14 mouse cellular contexts compared by ENCODE assay signal in genomic region chr12:80877215-80878092, GRCm38 (mm10).
DNase-seq lines count a peak whose midpoint lies in the region; ATAC-seq and TF ChIP-seq lines count a peak whose summit lies in the region.
"Had no signal": no experiment of that assay in that cellular context is flagged by ENCODE, and none has a peak within 500 bp of the region (broad histone marks: within the 10 kb centered on the region; RNA-seq: fewer than 3 reads in every experiment).

No protein-coding gene starts in this region.

- peak; percentile 39 for DNase-seq in gastrocnemius, adult 2 months
- DNase-seq in gastrocnemius, postnatal 14 days, result no peak
- peak; percentile 47 for DNase-seq in kidney, adult 9 months
- peak; percentile 31 for DNase-seq in brain, embryonic 14.5 days (ENCODE audit: low read depth)
- peak; percentile 57 to 65 for DNase-seq in cerebellum, postnatal 36 days
- no peak for DNase-seq in T-cell, adult 2 months (ENCODE audit: low spot score)
- DNase-seq: forebrain, postnatal 0 days had no signal

- H3K4me1 ChIP-seq in kidney, embryonic 16.5 days (ENCODE audit: insufficient read depth, low read length), result no peaks in the 10 kb centered on the region; the same call in 1 of the 2 replicates
- H3K4me1 ChIP-seq: embryonic facial prominence, embryonic 13.5 days had no signal

- no peak for TF ChIP-seq CTCF in gastrocnemius, adult 2 months (IDR thresholded peaks at IDR 0.05)
- TF ChIP-seq CTCF in brain, embryonic 14.5 days (IDR thresholded peaks at IDR 0.05; ENCODE audit: borderline replicate concordance, extremely low read depth, insufficient read depth, insufficient read length), result no peak

- no peak for TF ChIP-seq POLR2A in brain, embryonic 14.5 days (IDR thresholded peaks at IDR 0.05; ENCODE audit: borderline replicate concordance, extremely low read depth, insufficient read depth, insufficient read length, poor library complexity, severe bottlenecking)

- H3K27me3 ChIP-seq in kidney, embryonic 16.5 days (ENCODE audit: insufficient read depth, low read length), result no peaks in the 10 kb centered on the region
- H3K27me3 ChIP-seq: embryonic facial prominence, embryonic 13.5 days; heart, embryonic 12.5 days; megakaryocyte, embryonic 14.5 days had no signal

- H3K9me3 ChIP-seq in kidney, embryonic 16.5 days (ENCODE audit: low read length), result no peaks in the 10 kb centered on the region
- H3K9me3 ChIP-seq: embryonic facial prominence, embryonic 13.5 days; heart, embryonic 12.5 days; megakaryocyte, embryonic 14.5 days had no signal

- peaks cover 18% of the 10 kb centered on the region for H3K36me3 ChIP-seq in kidney, embryonic 16.5 days (ENCODE audit: insufficient read depth, low read length)

- ATAC-seq in kidney, embryonic 16.5 days (ENCODE audit: low FRiP score, low TSS enrichment), result no peak
- no peak; the same call in 1 of the 2 replicates for ATAC-seq in megakaryocyte progenitor cell, adult 5-6 weeks (replicated peaks; ENCODE audit: poor library complexity)
- ATAC-seq: forebrain, postnatal 0 days had no signal

- peak overlapping the region; percentile 73 for H3K27ac ChIP-seq in gastrocnemius, adult 2 months
- no peak overlapping the region for H3K27ac ChIP-seq in kidney, embryonic 16.5 days (ENCODE audit: low read length)
- H3K27ac ChIP-seq: embryonic facial prominence, embryonic 13.5 days; kidney, postnatal 0 days; liver, embryonic 14.5 days had no signal

- no peak overlapping the region for H3K9ac ChIP-seq in kidney, embryonic 16.5 days (replicated peaks; ENCODE audit: low read length)
- H3K9ac ChIP-seq: embryonic facial prominence, embryonic 13.5 days; forebrain, postnatal 0 days; heart, embryonic 12.5 days; liver, embryonic 14.5 days had no signal

- H3K4me2 ChIP-seq in kidney, embryonic 16.5 days (replicated peaks; ENCODE audit: low read depth, low read length), result no peak overlapping the region
- H3K4me2 ChIP-seq: embryonic facial prominence, embryonic 13.5 days; heart, embryonic 12.5 days had no signal

- WGBS in kidney, embryonic 16.5 days, result 86% methylated on average over 7 of the region's 7 CpGs

- intact Hi-C loops in gastrocnemius, adult 2 months (cut with DNase I), result loop anchor here (5.0 kb wide), 2 partner anchors 35 to 85 kb away; partner anchors contain the start of gene Susd6
- intact Hi-C loops in gastrocnemius, postnatal 14 days (cut with DNase I; ENCODE audit: low total_unique reads), result no loop called here

- no peak overlapping the region for H3K4me3 ChIP-seq in gastrocnemius, adult 2 months
- H3K4me3 ChIP-seq in kidney, embryonic 16.5 days (ENCODE audit: low read length), result no peak overlapping the region
- H3K4me3 ChIP-seq: embryonic facial prominence, embryonic 13.5 days; heart, embryonic 12.5 days; megakaryocyte, embryonic 14.5 days had no signal

Comparison
In these comparisons a context has a peak if more than half of its experiments do, and no peak if none do; other contexts are left out.
1. DNase-seq: peak in gastrocnemius, adult 2 months (single experiment), kidney, adult 9 months (single experiment), brain, embryonic 14.5 days (single experiment) and cerebellum, postnatal 36 days (2 of 2); none in gastrocnemius, postnatal 14 days (single experiment) and T-cell, adult 2 months (single experiment).